Mouse (Mus musculus) heart, adult 2 months (tissue): ENCODE data around the gene Gid4.

Experiments used
- CTCF ChIP-seq: fragments of 200-600 bp; IDR thresholded peaks from 2 replicates; pipeline ENCODE4 v1.8.1; 2022; ENCODE audit warnings: antibody characterized with exemption, mild to moderate bottlenecking, moderate library complexity
- EP300 ChIP-seq: fragments of 200-500 bp; IDR thresholded peaks from 2 replicates; pipeline ENCODE4 v1.6.1; 2011; ENCODE audit warnings: low read depth, low read length, control low read depth; ENCODE audit not compliant: insufficient read depth
- POLR2A ChIP-seq: fragments of 200-500 bp; IDR thresholded peaks from 2 replicates; pipeline ENCODE4 v1.6.1; 2011; ENCODE audit warnings: mild to moderate bottlenecking, low read depth, low read length, control low read depth; ENCODE audit not compliant: insufficient read depth

- TF ChIP-seq CTCF, result no peak
- no peak for TF ChIP-seq EP300
- TF ChIP-seq POLR2A, result no peak
Observed at GRCm38 (mm10) chr11:60492726-60493125, 75.8 kb downstream of the Gid4 start.
